Mouse (Mus musculus) MEL (cell line): Measurements from ENCODE around the gene Saa1. TPM values are rescaled to one million over a fixed set of nuclear protein-coding genes. Genes with fewer than 3 reads are reported as not detected.

Source experiments
- polyA plus RNA-seq, 2 experiments: library from polyadenylated mRNA; stranded (reverse) in 1 of 2; unstranded in 1 of 2; fragments of >175 nt in 1 of 2; fragments of >200 nt in 1 of 2; gene quantifications; 2 replicates each; pipeline versions ENCODE4 v1.2.1 to v1.2.4; 2012; ENCODE audit warnings: low replicate concordance in 2 of 2, low read depth in 1 of 2; ENCODE audit not compliant: insufficient read length in 2 of 2, insufficient read depth in 1 of 2, missing spikeins in 1 of 2
- total RNA-seq: library from RNA; depleted of rRNA; stranded (reverse); fragments of 300-350 nt; gene quantifications from 2 replicates; pipeline ENCODE4 v1.2.3, GENCODE M21; 2012; rRNA removed

Saa1 gene
- total and polyA plus RNA-seq, 3 experiments, result not detected

Other genes starting within 250 kb of the Saa1 start
- gene Sergef, start 103.2 kb downstream of the Saa1 start, total RNA-seq, result 7.0 and 7.6 TPM in 2 replicates
- gene Sergef, start 103.2 kb downstream of the Saa1 start, polyA plus RNA-seq, result 10 to 100 TPM in 1 of 2 experiments, not detected in 1; 11.7 TPM
- gene Tph1, start 70.4 kb downstream of the Saa1 start, total RNA-seq, result 0.13 TPM in 1 of 2 replicates, not detected in the other
- under 1 TPM in 1 of 2 experiments, not detected in 1; 0.03 TPM for gene Tph1, start 70.4 kb downstream of the Saa1 start, polyA plus RNA-seq
- 13.6 and 15.4 TPM in 2 replicates for gene Saal1, start 32.3 kb downstream of the Saa1 start, total RNA-seq
- 10 to 100 TPM in 1 of 2 experiments, not detected in 1; 26.0 TPM for gene Saal1, start 32.3 kb downstream of the Saa1 start, polyA plus RNA-seq
- gene Saa3, start 27.3 kb downstream of the Saa1 start, total RNA-seq, result 1.3 and 1.6 TPM in 2 replicates
- 1 to 10 TPM in 1 of 2 experiments, not detected in 1; 1.7 TPM for gene Saa3, start 27.3 kb downstream of the Saa1 start, polyA plus RNA-seq
- not detected in 2 replicates for gene Saa4, start 10.4 kb downstream of the Saa1 start, total RNA-seq
- gene Saa4, start 10.4 kb downstream of the Saa1 start, polyA plus RNA-seq, result not detected
- not detected in 2 replicates for gene Saa2, start 8.8 kb upstream of the Saa1 start, total RNA-seq
- gene Saa2, start 8.8 kb upstream of the Saa1 start, polyA plus RNA-seq, result not detected
- gene Hps5, start 53.1 kb upstream of the Saa1 start, total RNA-seq, result 15.5 and 19.3 TPM in 2 replicates
- 10 to 100 TPM in 1 of 2 experiments, not detected in 1; 20.2 TPM for gene Hps5, start 53.1 kb upstream of the Saa1 start, polyA plus RNA-seq
- 122 and 142 TPM in 2 replicates for gene Gtf2h1, start 53.1 kb upstream of the Saa1 start, total RNA-seq
- gene Gtf2h1, start 53.1 kb upstream of the Saa1 start, polyA plus RNA-seq, result 100 to 1,000 TPM in 1 of 2 experiments, not detected in 1; 105 TPM
- 1,212 and 1,976 TPM in 2 replicates for gene Ldha, start 98.5 kb upstream of the Saa1 start, total RNA-seq
- 1,000 to 10,000 TPM in 1 of 2 experiments, 100 to 1,000 TPM in 1; 613 to 2,637 TPM for gene Ldha, start 98.5 kb upstream of the Saa1 start, polyA plus RNA-seq
- not detected in 2 replicates for gene Ldhc, start 118.2 kb upstream of the Saa1 start, total RNA-seq
- not detected for gene Ldhc, start 118.2 kb upstream of the Saa1 start, polyA plus RNA-seq
- gene Tsg101, start 177.0 kb upstream of the Saa1 start, total RNA-seq, result 21.3 and 25.3 TPM in 2 replicates
- gene Tsg101, start 177.0 kb upstream of the Saa1 start, polyA plus RNA-seq, result 10 to 100 TPM in 1 of 2 experiments, not detected in 1; 88.9 TPM
- 1.9 and 2.8 TPM in 2 replicates for gene Uevld, start 215.5 kb upstream of the Saa1 start, total RNA-seq
- 1 to 10 TPM in 1 of 2 experiments, not detected in 1; 5.4 TPM for gene Uevld, start 215.5 kb upstream of the Saa1 start, polyA plus RNA-seq
- gene Gm9999, start 240.6 kb upstream of the Saa1 start, total RNA-seq, result not detected in 2 replicates
- not detected for gene Gm9999, start 240.6 kb upstream of the Saa1 start, polyA plus RNA-seq